Mouse (Mus musculus) heart, postnatal 14 days (tissue): ENCODE results near the gene Dbi. TPM values are rescaled to one million over a fixed set of nuclear protein-coding genes. Genes with fewer than 3 reads are reported as not detected.

Experiments used
- DNase-seq, 2 experiments: peaks; one replicate each; pipeline ENCODE4 v3.0.0; 2021 to 2022
- intact Hi-C: fragments of 180-260 bp; cut with DNase I; formaldehyde crosslinking; loops from one replicate; pipeline ENCODE4 v1.15.1; 2025
- total RNA-seq, 2 experiments: library from RNA; stranded (reverse); gene quantifications; 2 replicates each; pipeline ENCODE4 v1.2.3; 2021

Gene Dbi
- total RNA-seq, 2 experiments from 2014 or later: 331 to 352 TPM

GRCm38 (mm10) chr1:120089180-120089579, 31.7 kb downstream of the Dbi start:
- intact Hi-C loops: no loop called here
- DNase-seq: no peak

DNA sequence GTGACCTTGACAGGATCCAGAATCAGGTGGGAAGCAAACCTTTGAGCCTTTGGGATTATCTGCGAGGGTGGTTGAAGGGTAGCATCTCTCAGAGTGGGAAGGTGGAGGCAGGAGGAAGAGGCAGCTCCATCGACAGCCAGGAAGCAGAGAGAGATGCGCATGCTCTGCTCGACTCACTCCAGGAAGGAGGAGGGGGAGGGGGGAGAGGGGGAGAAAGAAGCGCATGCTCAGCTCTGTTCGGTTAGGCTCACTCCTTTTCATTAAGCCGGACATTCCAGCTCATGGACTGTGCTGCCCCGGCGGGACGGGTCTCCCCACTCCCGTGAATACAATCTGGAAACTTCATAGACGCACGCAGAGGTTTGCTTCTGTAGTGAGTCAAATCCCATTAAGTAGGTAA, 34.2 kb downstream of the Dbi start:
- no peak for DNase-seq
- intact Hi-C loops: no loop called here

DNA sequence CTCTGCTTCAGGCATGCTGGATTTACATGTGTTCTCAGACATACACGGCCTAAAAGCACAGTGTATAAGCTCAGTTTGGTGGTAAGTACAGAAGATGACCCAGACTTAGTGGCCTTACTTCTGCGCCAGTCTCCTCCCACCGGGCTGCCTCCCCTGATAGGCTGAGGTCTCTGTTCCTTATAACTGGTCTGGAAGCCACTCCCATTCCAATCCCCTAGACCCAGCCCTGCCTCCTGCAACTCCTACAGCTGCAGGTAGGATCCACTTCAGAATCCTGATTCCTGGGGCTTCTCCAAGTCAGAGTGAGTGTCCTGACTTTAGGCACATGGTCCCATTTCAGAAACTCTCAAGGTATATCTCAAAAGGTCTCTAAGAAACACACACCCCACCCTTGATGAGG, 35.2 kb downstream of the Dbi start:
- intact Hi-C loops: no loop called here
- DNase-seq: no peak

DNA sequence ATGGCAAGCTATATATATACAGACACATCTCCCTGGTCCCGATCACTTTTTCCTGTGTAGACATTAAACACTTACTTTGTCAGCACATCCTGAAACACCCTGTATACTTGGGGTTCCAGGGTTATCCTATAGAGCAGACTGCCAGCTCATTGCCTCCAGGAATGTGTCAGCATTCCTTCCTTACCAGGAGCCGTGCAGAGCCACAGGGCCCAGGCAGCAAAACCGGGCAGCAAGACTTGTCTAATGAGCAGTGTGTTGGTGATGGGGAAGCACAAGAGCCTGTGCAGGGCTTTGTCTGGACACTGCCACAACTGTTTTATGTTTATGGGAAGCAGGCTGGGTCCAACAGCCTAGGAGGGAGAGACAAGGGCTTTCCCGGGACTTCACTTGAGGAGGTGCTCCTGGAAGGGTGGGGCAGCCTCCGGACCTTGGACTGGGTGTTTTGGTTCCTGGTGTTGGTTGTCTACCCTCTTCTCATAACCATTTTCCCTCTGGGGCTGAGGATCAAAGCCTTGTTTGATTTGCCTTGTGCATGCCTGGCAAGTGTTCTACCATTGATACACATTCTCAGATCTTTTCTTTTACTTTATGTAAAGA, 36.9 kb downstream of the Dbi start:
- no peak for DNase-seq
- intact Hi-C loops: no loop called here

GRCm38 (mm10) chr1:120082957-120083585, 37.8 kb downstream of the Dbi start:
- intact Hi-C loops: no loop called here
- no peak for DNase-seq

GRCm38 (mm10) chr1:120080632-120081031, 40.2 kb downstream of the Dbi start:
- DNase-seq: no peak
- intact Hi-C loops: no loop called here

- no peak for DNase-seq
- intact Hi-C loops: no loop called here
Measured at GRCm38 (mm10) chr1:120077746-120078410, 43.0 kb downstream of the Dbi start.

GRCm38 (mm10) chr1:120075507-120075906, 45.4 kb downstream of the Dbi start:
- intact Hi-C loops: no loop called here
- peak in 1 of 2 experiments; percentile 16 for DNase-seq

DNA sequence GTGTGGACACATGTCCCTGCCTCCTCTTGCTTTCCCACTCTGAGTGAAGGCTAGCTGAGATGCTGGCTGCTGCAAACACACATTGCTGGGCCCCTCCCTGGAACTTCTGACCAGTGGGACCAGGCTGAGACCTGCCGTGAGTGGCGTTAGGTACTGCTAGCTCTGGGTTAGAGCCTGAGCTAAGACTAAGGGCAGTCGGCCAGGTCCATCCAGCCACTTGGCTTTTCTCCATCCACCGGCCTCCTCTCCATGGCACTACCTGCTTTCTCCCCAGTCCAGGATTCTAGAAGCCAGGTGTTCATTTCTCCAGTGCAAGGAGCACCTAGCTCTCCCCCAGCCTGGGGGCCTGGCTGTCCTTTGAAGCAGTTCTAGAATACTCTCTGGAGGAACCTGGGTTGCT, 45.9 kb downstream of the Dbi start:
- intact Hi-C loops: no loop called here
- DNase-seq: no peak

- intact Hi-C loops: no loop called here
- no peak for DNase-seq
Measured at GRCm38 (mm10) chr1:120074307-120074702, 46.6 kb downstream of the Dbi start.

DNA sequence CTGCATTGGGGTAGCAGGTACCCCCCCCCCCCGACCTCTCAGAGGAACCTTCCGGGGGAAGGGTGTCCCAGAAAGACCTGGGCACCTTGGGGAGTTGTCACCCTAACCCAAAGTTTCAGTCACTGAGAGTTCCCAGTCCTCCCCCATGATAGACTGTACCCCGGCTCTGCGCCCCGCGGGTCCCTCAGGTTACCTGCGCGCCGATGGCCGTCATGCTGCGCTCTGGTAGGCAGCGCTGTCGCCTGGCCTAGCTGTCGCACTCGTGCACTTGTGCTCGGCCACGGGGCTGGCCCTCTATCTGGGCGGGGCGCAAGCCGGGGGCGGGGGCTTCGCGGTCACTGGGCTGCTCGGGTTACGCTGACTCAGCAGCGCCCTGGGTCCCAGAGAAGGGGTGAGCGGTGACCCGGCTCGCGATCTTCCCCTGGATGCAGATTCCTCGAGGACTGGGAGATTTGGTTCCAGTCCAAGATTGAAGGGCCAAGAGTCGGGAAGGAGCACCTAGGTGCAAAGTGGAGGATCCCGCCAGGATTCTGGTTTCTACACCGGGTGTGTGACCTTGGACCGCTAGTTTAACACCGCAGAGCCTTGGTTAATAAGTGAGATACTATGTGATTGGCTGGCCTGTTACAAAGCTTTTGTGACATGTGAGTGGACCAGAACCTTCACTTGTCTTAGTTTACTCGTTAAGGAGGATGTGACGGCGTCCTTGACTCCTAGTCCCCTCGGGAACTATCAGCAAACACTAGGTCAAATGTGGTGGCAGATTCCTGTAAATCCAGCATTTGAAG, 47.2 kb downstream of the Dbi start, which contains the start of gene Tmem37:
TSS of gene Tmem37 (minus strand) at position 556 of the 788 bp plus-strand sequence.
- peak; percentile 79 to 80 for DNase-seq
- intact Hi-C loops: no loop called here

GRCm38 (mm10) chr1:120072900-120073299, 48.0 kb downstream of the Dbi start:
- intact Hi-C loops: no loop called here
- DNase-seq: peak; percentile 29 to 46

- no peak for DNase-seq
- intact Hi-C loops: no loop called here
Measured at GRCm38 (mm10) chr1:120071133-120071532, 49.7 kb downstream of the Dbi start.

- intact Hi-C loops: no loop called here
- no peak for DNase-seq
Measured at GRCm38 (mm10) chr1:120070168-120070567, 50.7 kb downstream of the Dbi start.

DNA sequence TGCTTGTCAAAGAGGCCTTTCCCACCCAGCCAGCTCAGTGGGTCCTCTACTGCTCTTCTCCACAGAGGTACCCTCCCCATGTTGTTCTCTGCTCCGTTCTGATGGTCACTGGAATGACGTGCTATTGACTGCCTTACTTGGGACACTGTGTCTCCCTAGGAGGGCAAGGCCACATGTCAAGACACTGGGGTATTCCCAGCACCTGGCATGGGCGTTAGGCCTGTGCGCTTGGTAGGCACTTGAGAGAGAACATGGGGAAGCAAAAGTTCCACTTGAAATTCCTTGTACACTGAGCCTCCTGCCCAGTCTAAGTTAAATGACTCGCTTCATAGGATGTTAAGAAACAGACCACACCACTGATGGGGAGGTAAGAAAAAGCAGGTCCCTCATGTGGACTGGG, 51.8 kb downstream of the Dbi start:
- DNase-seq: no peak
- intact Hi-C loops: no loop called here

DNA sequence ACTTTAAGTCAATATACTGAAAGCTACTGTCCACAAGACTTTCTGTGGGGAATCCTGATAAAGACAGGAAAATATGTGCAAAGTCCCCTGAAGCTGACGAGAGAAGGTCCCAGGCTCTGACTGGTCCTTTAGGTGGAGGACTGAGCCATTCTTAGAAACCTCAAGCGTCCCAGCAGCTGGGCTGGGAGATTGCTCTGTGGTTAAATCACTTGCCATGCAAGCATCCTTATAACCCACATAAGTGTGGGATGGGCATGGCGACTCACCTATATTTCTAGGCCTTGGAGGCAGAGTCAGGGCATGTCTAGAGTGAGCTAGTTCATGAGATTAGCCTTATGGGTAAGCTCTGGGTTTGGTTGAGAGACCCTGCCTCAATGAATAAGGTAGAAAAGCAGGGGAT, 54.3 kb downstream of the Dbi start:
- intact Hi-C loops: no loop called here
- no peak for DNase-seq

- intact Hi-C loops: no loop called here
- DNase-seq: no peak
Measured at GRCm38 (mm10) chr1:120066159-120066558, 54.7 kb downstream of the Dbi start.

GRCm38 (mm10) chr1:120064036-120064682, 56.7 kb downstream of the Dbi start:
- no peak for DNase-seq
- intact Hi-C loops: no loop called here
